Mouse (Mus musculus) thymus, postnatal 14 days (tissue): Measurements from ENCODE around the gene Usp10.

Experiments
- DNase-seq: peaks from one replicate; pipeline ENCODE4 v3.0.0; 2021

The Usp10 gene

GRCm38 (mm10) chr8:119967435-119967834 lies 57.3 kb downstream of the Usp10 start:
- DNase-seq = no peak

DNA sequence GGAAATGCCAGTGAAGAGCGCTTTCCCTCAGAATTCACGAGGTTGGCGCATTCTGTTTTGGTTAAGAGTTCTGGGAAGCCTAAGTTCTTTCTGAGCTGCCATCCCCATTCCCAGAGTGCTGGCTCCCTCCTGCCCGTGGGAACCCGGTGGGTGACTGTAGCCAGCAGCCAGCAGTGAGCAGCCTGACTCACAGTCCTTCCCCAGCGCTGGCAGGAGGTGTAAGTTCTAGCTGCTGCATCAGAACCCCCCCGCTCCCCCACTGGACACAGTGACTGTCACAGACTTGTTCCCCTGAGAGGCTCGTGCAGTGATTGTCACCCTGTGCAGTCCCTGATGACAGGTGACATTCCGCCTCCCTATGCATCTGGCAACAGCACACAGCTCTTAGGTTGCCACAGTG lies 60.0 kb downstream of the Usp10 start:
- DNase-seq = no peak

- DNase-seq = peak; percentile 39
These were observed 62.4 kb downstream of the Usp10 start for GRCm38 (mm10) chr8:119972558-119972957.

- DNase-seq = no peak
These were observed 68.7 kb downstream of the Usp10 start for GRCm38 (mm10) chr8:119978770-119979381.

- no peak for DNase-seq
These were observed 71.1 kb downstream of the Usp10 start for GRCm38 (mm10) chr8:119981253-119981652.

DNA sequence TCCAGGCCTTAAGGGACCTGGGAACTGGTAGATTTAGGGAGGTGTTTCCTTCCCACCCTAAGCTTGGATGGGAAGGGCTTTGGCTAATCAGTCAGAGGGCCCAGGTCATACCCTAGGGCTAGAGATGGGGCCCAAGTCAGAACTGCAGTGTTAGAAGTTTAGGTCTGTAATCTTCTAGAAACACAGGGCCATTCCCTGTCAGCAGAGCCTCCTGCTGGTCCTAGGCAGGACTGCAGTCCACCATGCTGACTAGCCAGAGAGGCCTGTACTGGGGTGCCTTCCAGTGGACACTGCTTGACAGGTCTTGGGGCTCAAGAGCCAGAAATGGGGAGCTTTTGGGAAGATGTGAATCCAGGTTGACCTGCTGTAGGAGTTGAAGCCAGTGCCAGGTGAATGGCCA lies 73.9 kb downstream of the Usp10 start:
- peak; percentile 46 for DNase-seq

- no peak for DNase-seq
These were observed 76.0 kb downstream of the Usp10 start for GRCm38 (mm10) chr8:119986174-119986573.

DNA sequence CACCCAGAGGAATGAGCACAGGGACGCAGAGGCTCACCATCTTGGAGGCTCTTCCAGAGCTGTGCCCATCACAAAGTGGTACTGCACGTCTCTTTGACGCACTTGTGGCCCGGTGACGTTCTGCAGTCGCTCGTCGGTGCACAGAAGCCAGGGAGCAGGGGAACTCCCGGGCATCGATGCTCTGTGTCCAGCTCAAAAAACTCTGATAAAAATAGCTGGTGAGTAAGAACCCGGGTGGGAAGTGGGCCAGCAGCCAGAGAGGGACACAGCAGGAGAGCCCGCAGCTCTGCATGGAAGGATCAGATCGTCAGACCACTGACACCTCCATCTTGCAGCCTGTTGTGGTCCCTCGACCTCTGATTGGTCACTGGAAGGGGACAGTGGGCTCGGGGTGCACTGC lies 77.9 kb downstream of the Usp10 start:
- DNase-seq = no peak

DNA sequence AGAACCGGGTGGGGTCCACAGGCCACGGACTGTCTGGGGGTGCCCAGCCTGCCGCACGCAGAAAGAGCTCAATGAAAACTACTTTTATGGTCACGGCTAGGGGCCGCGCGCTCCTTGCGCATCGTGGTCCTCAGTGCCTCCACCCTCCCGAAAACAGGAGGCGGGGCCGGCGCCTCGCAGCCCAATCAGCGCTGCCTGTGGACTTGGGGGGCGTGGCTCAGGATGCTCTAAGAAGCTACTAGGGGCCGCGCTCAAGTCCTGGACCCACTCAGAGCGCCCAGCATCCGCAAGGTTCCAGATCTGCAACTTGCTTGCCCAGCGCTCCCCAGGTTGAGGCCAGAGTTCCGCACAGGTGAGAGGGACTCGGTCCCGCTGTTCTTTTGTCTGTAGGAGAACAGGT lies 82.1 kb downstream of the Usp10 start, which contains the start of gene Crispld2:
TSS of gene Crispld2 (plus strand) at position 190 of the 400 bp plus-strand sequence.
- DNase-seq = peak; percentile 93

GRCm38 (mm10) chr8:119994114-119994513 lies 84.0 kb downstream of the Usp10 start:
- no peak for DNase-seq

DNA sequence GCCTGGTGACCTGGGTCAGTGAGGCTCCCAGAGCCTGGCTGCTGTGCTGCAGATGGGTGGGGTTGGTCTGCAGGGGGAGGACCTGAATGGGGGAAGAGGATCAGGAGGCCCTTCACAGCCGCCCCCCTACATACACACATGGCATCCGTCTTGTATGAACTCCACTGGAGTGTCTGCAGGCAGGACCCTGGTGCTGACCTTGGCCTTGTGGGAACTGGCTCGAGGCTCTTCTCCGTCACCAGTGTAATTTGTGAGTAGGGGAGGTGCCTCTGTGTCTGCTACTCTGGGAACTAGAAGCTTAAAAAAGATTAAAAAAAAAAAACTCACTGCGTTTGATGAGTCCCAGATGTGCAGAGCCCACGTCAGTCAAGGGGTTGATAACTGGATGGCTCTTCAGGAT lies 84.4 kb downstream of the Usp10 start:
- no peak for DNase-seq

DNA sequence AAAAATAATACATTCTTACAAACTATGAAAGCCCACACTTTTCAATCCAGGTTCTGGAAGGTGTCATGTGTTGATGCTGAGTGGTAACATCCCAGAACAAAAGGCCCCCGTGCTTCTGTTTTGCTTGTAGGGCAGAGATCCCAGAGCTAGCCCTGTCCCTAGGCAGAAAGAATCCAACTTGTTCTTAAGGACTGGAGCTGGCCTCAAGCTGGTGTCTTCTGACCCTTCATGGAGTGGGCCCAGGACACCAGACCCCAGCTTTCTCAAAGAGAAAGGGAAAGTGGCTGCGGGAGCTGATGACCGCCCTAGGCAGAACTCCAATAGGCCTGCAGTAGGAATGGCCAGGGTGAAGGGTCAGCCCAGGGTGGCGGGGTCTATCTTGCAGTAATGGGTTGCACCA lies 87.1 kb downstream of the Usp10 start:
- DNase-seq = no peak

DNA sequence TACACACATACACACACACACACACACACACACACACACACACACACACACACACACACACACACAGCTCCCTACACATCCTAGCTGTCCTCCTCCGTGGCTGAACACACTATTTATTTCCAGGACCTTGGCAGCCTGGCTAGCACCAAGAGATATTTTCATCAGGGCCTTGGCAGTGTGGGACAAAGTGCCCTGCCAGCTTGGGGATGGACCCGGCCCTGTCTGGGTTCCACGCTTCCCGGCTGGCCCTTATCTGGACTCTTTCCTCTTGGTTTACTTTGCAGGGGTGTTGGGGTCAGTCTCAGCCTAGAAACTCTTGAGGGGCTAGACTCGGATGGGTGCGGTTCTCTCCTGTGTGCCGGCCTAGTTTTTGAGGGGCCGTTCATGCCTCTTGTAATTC lies 90.3 kb downstream of the Usp10 start:
- DNase-seq = no peak

GRCm38 (mm10) chr8:120001712-120002111 lies 91.6 kb downstream of the Usp10 start:
- no peak for DNase-seq

DNA sequence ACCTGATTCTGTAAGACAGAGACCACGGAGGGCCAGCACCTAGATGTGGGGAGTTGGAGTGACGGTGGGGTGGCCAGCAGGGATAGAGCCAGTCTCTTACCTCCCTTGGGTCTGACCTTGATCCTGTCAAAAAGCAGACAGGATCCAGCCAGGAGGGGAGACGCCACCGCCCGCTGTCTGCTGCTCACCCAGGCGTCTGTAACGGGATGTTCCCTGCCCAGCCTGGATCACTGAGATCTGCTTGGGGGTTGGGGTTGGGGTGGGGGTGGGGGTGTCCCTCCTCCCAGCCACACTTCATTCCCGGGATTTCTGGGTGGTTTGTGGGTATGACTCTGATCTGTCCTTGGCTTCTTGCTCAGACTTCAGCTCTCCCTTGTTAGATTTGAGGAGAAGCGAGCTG lies 92.2 kb downstream of the Usp10 start:
- DNase-seq = no peak

DNA sequence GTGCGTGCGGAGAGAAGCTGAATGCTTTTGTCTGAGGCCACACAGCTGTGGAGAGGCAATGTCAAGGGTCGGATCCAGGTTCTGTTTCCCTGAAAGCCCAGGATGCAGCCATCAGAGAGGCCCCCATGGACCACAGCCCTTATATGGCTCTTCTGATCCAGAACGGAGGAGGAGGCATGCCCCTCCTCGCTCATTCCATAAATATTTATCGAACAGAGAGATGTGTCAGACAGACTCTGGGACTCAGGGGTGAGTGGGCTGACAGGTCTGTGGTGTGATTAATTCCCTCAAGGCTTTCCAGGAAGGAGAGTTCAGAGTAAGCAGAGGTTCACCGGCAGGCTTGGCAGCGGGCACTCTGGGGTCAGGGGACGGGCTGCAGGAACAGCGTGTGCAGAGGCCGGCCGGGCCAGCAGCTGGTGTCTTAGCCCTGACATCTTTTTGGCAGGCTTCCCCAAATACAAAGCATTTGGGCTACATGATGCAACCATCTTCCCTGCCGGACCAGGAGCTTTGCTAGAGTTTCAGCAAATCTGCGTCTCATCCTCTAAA lies 94.1 kb downstream of the Usp10 start:
- no peak for DNase-seq

GRCm38 (mm10) chr8:120004705-120005381 lies 94.7 kb downstream of the Usp10 start:
- no peak for DNase-seq

DNA sequence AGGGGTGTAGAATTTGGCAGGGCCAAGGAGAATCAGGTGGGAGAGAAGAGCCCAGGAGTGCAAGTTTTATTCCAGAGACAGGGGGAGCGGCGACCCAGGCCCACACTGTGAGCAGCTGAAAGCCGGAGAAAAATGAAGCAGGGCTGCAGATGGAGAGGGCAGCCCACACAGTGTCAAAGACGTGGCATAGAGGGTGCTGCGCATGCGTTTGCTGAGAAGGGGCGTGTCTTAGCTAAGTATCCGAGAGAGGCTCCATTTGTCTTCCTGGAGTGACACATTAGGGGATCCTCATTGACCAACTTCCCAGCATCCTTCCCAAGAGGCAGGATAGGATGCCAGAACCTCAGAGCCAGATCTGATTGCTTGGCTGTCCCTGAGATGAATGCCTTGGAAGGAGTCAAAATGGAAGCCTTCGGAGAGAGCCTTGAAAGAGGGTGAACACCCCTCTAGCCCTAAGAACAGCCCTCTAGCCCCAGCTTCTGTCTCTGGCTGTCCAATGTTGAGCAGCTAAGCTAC lies 96.5 kb downstream of the Usp10 start:
- no peak for DNase-seq
